Mouse (Mus musculus) R1 (cell line): ENCODE data around the gene Pgf.
A peak's percentile ranks its signal among the peaks of the same experiment; 100 is the strongest.

ENCODE experiments used
- DNase-seq: peaks from one replicate; pipeline ENCODE4 v3.0.0-alpha.2; 2018; ENCODE audit warnings: low read depth, low spot score

The Pgf gene

DNA sequence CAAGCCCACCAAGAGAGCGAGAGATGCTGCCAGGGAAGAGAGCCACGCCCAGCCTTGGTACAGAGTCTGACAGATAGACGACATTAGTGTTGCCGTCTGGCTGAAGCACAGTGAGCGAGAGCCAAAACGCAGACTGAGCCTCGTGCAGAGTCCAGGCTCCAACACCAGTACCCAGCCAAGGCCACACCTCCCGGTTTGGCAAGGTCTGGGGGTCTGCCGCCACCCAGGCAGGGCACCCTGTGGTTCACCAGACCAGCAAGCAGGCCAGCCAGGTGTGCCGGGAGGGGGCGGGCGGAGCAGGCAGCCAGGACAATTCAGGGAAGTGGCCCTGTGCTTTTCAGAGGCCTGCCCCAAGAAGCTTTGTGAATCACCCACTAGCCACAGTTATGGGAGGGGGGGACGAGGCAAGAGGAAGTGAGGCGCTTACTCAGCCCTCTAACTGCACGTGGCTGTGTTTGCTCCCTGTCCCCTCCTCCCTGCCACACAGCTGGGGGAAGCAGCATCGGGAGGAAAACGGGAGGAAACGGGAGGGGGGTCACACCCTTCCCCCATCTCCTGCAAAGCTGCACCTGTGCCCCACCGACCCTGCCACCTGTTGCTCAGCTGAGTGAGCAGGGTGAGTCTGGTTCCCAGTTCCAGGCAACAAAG lies 15.0 kb upstream of the Pgf start:
- no peak for DNase-seq

DNA sequence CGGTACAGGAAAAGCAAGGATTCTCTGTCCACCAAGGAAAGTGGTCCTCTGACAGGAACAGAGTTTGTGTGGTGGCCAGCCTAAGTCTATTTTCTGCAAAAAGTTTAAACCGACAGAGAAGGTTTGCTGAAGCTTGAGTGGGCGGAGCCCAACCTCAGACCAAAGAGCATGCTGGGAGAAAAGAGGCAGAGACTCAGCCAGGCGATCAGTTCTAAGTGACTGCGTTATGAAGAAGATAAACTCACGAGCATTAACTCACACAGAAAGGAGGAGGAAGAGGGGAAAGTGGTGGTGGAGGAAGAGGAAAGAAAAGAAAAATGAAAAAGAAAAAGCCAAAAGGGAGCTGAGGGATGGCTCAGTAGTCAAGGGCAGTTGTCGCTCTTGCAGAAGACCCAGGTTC lies 12.7 kb upstream of the Pgf start:
- peak; percentile 61 for DNase-seq

DNA sequence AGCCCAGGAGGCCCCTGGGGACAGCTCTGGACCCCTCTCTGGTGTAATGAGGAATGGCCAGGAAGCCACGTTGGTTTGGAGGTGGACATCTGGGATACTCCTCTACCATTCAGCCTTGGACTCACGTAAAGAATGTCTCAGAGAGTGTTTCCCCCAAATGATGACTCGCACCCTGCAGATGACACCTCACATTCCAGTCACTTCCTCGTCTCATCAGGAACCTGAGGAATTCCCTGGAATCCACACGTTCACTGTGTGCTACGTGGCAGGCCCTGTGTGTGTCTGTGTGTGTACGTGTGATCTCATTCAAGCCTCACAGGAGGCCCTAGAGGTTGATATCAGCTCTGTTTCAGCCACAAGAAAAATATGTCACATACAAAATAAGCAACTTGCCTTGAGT lies 8.8 kb upstream of the Pgf start:
- no peak for DNase-seq

DNA sequence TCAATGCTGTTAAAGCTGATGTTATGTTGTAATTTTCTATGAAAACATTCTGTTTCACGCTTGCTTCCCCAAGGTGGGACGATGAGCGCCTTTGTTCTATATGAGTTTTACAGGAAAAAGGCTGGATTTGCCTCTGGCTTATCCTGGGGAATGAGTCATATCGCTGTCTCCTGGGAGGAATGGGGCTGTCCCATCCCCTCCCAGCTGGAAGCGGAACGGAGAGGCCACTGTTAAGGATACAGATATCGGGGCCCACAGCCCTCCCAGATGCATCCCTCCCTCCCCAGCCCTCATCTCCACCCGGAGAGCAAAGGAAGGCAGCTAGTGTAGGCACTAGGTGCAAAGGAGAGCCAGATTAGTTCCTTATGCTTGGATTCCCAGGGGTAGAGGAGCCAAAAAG lies 8.2 kb upstream of the Pgf start:
- DNase-seq = no peak

DNA sequence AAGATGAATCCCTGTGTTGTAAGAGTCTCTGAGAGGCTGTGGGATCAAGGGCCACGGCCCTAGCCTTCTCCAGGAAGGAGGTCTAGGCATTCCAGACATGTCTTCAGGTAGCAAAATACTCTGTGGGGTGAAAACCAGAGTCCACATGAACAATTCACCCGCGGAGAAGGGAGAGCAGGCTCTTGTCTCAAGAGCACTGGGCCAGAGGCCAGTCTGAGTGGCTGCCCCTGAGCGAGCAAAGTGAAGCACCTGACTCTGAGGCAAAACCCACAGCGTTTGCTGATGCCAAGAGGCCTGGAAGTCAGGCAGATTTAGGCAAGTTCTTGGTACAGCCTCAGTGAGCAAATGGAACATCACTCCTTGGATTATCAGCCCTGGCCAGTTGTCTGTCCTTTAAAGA lies 6.5 kb upstream of the Pgf start:
- DNase-seq = no peak

DNA sequence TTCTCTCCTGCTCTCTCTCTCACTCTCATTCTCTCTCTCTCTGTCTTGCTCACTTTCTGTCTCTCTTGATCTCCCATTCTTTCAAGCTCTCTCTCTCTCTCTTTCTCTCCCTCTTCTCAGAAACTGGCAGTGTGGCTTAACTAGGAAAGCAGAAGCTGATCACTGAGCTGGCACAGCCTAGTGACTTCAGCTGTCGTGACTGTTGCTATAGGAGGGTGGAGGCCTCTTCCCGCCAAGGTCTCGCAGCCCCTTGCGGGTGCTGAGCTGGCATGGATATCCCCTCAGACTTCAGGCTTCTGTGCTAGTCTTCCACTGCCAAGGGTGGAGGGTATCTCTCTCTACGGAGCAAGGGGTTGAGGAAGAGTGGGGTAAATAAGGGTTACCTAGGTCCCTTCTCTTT lies 5.3 kb upstream of the Pgf start:
- no peak for DNase-seq

DNA sequence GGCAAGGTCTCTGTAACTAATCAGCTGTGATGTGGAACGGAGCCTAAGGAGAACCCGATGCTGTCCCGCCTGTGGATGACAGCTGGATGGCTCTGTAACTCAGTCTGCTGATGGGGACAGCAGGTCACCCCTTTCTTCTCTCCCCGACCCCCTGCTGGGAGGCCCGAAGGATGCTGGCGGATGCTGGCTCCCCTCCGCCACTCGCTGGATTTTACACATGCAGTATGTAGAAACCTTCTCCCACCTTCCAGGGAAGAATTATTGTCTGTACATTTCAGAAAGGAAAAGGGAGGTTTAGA lies 4.7 kb upstream of the Pgf start:
- no peak for DNase-seq

DNA sequence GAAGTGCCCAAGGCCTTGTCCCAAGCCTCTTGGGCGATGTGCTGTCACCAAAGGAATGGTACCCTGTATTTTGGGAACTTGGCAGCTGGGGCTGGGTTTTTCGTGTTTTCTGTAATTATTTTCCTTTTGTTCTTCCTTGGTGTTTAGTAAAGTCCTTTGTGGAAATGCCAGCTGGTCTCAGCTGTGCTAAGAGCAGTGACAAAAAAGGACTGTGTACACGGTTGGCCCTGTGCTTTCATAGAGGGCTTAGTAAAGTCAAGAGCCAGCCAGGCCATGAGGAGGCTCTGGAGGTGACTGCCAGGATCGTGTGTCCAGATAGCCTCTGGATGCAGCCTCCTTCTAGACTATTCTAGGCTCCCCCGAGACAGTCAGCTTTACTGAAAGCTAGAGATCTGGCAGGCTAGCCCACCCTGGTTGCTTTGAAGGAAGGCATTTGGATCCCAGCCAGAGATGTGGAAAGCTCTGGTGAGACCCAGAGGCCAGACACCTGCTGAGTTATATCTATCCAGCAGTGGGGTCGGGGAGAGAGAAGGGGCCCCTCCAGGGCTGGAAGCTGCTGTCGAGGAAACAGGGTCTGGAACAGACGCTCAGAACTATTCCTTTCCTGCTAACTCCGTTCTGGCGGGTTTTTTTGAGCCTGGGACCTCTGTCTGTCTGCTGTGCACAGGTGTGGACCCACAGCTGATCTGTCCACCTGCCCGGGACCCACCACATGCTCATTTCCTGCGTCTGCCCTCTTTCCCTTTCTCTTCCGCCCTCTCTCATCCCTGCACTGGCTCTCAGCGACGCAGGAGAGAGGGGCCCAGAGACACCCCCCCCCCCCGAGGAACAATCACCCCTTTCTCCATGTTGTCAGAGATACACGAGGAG lies 4.1 kb upstream of the Pgf start:
- DNase-seq = no peak

DNA sequence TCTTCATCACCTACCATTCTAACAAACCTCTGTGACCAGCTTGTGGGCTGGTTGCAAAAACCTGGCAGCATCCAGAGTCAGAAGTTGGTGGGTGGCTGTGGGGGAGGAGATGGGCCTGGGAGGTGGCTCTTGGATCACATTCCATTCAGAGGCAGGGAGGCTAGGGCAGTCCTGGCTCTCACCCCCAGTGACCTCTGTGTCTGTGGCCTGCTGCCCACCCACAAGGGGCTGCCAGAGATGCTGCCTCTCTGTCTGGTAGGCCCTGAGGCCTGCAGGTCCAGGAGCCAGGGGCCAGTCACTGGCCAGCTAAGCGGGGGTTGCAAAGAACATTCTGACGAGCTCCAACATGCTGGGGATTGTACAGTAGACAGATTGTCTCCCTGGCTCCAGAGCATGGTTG lies 704 bp upstream of the Pgf start:
- DNase-seq = no peak

DNA sequence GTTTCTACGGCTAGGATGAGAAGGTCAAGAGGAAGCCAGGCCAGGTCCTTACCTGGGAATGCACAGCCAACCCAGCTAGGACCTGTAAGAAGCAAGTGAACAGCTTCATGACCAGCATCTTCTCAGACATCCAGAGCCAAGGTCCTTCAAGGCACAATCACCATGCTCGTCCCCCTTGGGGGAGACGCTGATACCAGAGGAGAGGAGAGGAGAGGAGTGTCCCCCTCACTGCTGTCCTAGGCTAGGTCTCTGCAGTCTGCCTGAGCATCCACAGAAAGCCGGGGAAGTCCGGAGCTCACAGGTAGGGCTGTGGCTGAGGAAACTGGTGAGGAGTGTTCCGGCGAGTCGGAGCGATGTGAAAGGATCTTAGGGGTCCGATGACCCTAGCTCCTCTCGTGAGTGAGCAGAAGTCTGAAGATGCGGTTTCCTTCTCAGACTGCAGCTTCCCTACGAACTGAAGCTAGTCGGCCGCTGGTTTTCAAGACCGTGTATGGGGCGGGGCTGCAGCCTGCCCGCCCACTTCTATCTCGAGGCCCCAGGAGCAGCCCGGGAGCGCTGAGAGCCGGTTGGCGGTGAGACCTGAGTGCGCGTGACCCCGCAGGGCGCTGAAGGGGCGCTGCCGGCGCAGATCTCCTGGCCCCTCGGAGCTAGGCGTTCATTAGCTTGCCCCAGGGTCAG lies 605 bp downstream of the Pgf start:
- peak; percentile 53 for DNase-seq

DNA sequence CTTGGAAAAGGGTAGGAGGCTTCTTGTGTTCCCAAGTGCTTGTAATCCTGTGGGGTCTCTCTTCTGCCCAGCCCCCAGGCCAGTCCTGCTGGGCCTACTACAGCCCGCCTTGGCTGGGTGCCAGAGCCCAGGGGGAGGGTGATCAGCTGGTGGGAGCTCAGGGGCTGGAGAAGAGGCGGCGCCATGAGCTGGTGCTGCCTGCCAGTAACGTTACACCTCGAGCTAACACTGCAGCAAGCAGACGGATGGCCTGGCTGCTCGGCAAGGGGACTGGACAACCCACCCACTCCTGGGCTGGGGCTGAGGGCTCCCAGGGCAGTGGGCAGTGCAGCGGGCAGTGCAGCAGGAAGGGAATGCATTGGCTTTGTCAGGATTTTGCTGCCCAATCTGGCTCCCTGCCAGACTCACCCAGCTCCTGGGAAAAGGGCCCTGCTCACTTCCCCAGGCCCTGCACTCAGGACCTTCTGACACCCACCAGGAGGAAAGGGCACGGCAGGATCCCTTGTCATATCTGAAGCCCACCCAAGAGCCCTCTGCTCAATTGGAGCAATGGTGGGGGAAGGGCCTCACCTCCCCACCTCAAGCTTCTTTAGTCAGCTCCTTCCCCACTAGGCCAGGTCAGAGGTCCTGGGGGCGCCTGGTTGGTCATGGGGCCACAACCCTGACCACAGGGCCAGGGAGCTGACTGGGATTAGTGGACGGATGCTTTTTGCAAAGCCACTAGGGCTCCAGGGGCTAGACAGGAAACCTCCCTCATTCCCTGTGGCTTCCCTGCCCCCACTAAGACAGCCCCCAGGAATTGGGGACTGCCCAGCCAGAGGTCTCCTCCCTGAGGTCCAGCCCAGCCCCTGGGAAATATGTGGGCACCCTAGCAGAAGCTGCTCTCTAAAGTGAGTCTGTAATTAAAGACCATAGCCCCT lies 1.4 kb downstream of the Pgf start:
- DNase-seq = peak; percentile 39

DNA sequence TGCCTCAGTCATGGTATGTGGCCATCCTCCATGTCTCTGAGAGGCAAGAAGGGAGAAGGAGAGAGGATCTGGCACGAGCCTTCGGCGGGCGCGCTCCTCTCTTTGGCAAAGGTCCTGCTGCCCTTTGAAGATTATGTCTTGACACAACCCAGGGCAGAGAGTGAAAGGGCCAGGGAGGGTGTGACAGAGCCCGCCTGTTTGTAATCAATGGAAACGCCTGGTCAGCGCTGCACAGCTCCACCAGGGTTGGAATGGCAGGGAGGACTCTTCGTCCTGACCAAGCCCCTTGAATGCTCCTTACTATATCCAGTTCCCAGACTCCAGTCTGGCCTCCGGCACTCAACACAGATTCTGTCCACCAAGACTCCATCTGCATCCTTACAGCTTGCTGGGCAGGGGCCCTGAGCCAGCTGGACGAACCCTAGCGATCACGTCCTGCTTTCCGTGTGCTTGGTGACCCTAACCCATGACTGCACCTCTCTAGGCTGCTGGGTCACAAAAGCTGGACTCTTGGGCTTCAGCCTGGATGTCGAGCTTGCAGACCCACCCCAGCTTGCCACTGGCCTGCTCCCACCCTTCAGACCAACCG lies 2.4 kb downstream of the Pgf start:
- no peak for DNase-seq

DNA sequence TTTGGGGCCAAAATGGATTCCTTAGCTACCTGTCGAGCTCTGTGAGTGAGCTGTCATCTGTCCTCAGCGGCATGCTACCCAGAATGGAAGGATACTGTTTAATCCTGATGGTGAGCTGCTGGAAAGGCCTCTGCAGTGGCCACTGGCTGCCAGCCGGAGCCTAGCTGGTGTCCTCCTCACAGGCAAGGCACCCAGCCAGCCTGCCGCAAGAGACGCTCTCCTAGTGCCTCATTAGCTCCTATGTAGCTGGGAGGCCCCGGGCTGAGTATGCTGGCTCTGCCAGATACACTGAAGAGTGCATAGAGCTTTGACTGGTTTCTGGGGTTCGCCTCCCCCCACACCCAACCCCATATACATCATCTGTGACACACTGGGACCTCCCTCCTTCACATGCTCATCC lies 3.6 kb downstream of the Pgf start:
- no peak for DNase-seq

DNA sequence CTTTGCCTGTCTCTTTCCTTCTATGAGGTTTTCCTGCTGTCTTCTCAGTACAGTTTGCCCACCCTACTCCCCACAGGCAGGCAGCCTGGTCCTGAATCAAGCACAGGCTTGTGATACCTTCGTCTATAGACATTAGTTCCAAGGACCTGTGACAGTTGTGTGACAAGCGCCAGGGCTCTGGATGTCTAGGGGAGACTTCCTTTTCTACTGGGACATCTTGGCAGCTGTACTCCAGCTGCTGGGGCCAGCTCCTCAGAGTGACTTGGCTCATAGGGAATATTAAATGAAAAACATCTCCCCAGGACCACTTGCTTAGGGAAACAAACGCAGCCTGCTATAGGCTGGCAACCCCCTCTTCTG lies 6.7 kb downstream of the Pgf start:
- no peak for DNase-seq

DNA sequence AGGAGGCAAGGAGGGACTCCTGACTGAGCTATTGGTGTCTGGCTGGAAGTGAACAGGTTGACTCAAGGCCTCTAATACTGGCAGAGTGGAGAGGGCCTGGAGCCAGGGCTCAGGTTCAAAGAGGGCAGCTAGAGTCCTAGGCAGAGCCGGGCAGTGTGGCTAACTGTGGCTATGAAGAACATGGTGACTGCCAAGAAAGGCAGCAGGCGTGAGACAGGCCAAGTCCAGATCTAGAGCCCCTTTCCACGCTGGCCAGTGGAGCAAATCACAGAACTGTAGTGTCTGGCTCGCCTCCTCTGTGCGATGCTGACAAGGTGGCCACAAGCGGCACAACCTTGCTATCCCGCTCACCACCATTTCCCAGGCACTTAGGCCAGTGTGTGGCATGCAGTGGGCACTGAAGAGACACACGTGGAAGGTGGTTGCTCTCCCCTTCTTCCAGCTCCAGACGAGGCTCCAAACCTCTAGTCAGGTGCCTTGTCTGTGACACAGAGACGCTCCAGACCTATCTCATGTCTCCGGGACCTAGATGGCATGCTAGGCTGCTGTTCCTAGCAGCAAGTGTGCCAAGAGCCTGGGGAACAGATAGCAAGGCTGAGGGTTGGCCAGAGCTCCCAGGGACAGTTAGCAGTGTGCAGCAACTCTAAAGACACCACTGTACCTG lies 7.2 kb downstream of the Pgf start:
- no peak for DNase-seq

DNA sequence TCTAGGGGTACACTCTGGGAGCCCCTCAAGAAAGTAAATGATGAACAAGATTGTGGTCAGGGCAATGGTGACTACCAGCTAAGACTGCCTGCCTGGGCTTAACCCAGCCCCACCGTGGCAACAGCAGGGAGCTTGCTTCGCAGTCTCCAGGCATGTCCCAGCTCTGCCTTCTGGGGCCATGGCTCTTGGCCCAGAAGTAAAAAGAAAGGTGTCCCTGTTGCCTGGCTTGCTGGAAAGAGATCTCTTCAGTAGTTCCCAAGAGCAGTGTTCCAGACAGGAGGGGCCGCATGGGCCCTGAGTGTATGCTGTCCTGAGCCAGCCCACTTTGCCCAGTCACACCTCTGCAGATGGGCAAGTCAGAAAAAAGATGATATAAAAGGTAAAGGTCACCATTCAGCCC lies 7.7 kb downstream of the Pgf start:
- no peak for DNase-seq

DNA sequence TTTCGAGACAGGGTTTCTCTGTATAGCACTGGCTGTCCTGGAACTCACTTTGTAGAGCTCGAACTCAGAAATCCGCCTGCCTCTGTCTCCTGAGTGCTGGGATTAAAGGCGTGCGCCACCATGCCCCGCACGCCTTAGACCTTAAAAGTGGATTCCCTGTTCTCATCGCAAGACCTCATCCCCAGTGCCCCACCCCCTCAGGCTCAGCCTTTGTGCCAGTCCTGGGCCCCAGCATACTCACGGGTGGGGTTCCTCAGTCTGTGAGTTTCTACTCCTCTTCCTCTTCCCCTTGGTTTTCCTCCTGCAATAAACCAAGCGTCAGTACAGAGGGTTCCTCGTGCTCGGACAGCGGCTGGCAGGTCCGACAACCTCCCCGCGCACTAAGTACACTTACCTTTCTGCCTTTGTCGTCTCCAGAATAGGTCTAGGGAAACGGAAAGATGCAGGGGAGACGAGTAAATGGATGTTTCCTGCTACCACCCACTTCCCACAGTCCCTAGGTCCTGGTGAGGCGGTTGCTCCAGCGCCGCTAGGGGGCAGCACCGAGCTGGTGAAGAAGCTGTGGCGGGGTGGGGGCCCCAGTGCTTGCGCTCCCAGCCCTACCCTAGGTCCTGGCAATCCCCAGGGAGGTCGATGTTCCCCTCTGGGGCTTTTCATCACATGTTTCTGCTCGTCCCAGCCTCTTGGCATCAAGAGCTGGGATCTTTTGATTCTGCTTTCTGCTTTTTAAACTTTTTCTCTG lies 8.3 kb downstream of the Pgf start:
- DNase-seq = peak; percentile 84

DNA sequence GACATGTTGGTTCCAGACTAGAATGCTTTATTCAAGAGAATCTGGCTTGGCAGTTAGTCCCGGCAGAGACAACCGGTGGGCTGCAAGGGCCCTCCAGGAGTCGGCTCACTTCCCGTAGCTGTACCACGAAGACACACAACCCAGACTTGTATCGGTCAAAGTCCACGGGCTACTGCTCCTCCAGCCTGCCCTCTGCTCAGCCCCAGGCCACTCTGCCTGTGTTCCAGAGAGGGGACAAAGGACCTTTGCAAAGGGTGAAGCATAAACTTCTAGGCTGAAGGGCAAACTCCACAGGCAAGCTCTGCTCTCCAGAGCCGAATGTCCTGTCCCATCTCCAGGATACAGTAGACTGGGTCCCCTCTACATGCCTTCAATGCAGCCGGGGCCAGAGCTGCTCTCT lies 11.0 kb downstream of the Pgf start:
- no peak for DNase-seq

DNA sequence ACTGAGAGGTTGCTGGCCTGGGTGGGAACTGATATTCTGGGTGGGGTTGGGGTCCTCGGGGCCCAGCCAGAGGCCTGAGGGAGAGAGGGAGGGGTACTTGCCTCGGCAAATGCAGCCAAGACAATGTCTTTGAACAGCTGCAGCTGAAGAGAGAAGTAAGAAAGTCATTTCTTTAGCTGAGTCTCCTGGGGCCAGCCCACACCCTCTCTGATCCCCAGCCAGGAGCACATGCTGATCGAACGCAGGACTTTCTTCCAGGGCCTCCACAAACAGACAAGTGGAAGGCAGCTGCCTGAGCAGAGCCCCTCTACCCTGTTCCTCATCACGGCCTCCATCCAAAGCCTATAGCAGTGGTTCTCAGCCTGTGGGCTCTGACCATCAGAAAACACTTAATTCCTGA lies 12.6 kb downstream of the Pgf start:
- no peak for DNase-seq

DNA sequence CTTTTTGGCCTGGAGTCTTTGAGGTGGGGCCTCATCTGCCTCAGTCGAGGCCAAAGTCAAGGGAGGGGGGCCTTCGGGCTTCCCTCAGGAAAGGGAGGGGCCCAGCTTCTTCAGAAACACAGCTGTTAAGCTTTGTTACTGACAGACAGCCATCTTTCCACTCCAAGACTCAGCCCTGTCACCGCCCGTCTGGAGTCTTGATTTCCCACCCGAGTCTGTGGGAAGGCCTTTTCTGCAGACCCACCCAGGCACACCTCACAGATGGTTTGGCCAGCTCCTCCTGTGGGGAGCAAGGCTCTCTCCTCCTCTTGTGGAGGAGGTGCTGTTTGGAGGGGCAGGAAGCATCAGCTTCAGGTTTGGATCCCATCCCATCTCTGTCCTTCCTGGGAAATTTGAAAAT lies 18.0 kb downstream of the Pgf start:
- no peak for DNase-seq
